Mouse (Mus musculus) myocyte (in vitro differentiated cells): Measurements from ENCODE around the gene Myb.

Experiments used
- E2F4 ChIP-seq: IDR thresholded peaks from one replicate; pipeline ENCODE4 v1.6.1; 2011; ENCODE audit warnings: mild to moderate bottlenecking, control low read depth, moderate library complexity; ENCODE audit not compliant: insufficient read depth
- MYOD1 ChIP-seq, 3 experiments: IDR thresholded peaks; one replicate each; pipeline ENCODE4 v1.6.1; 2011; ENCODE audit warnings: control low read depth in 2 of 3, low read depth in 2 of 3, mild to moderate bottlenecking in 2 of 3, moderate library complexity in 1 of 3; ENCODE audit not compliant: insufficient read length in 2 of 3, control insufficient read depth in 1 of 3
- POLR2A ChIP-seq: IDR thresholded peaks from one replicate; pipeline ENCODE4 v1.6.1; 2011; ENCODE audit warnings: low read depth, mild to moderate bottlenecking, control low read depth, moderate library complexity; ENCODE audit not compliant: insufficient read length
- SRF ChIP-seq: IDR thresholded peaks from one replicate; pipeline ENCODE4 v1.6.1; 2011; ENCODE audit warnings: low read depth; ENCODE audit not compliant: control insufficient read depth, insufficient read length
- USF1 ChIP-seq: IDR thresholded peaks from one replicate; pipeline ENCODE4 v1.6.1; 2011; ENCODE audit warnings: low read depth, mild to moderate bottlenecking, control low read depth, moderate library complexity

GRCm38 (mm10) chr10:21112689-21113088, 48.1 kb downstream of the Myb start:
- TF ChIP-seq MYOD1 (IDR thresholded peaks at IDR 0.05; ENCODE audit: control insufficient read depth in 1 of 3, insufficient read length in 2 of 3, low read depth in 2 of 3) (no peak), POLR2A (no peak), USF1 (no peak), SRF (no peak), E2F4 (no peak)
